Mouse (Mus musculus) layer of hippocampus, postnatal 10 days (tissue): ENCODE measurements around the gene Timm23. TPM values are rescaled to one million over a fixed set of nuclear protein-coding genes. Genes with fewer than 3 reads are reported as not detected.

Experiments
- DNase-seq, 2 experiments: peaks; one replicate each; pipeline ENCODE4 v3.0.0; 2021; ENCODE audit warnings: low spot score in 2 of 2
- total RNA-seq, 2 experiments: library from RNA; stranded (reverse); gene quantifications; 2 replicates each; pipeline ENCODE4 v1.2.3; 2021

The Timm23 gene
- total RNA-seq, 2 experiments from 2014 or later: 90.9 to 109 TPM

DNA sequence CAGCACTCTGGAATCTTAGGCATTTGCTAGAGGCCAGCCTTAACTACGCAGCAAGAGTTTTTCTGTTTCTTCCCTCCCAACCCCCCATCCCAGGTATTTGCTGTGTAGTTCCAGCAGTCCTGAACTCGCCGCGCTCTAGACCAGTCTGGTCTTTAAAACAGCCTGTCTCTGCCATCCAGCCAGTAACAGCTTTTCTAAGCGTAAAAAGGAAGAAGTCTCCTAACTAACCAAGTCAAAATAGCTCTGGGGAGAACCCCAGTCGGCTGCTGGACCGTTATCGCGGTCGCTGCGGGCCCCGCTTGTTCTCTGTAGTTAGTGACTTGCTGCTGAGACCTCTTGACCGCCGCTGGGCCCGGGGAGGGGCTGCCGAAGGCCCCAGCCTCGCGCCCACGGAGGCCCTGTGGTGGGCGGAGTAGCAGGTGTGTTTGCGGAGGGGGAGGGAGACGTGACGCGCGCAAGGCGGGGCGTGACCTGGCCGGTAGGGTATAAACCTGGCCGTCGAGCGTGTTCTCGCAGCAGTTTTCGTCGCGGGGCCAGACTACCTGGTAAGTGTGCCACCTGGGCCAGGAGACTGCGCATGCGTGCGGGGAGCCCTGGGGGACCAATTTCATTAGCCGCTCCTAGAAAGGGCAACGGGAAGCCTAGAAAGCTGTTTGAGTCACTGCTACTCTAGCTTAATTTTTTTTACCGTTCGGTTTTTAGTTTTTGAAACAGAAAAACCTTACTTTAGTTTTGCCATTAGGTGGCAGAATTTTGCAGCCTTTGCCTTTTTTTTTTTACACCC lies 36.2 kb downstream of the Timm23 start:
- DNase-seq: peak; percentile 40 to 54

DNA sequence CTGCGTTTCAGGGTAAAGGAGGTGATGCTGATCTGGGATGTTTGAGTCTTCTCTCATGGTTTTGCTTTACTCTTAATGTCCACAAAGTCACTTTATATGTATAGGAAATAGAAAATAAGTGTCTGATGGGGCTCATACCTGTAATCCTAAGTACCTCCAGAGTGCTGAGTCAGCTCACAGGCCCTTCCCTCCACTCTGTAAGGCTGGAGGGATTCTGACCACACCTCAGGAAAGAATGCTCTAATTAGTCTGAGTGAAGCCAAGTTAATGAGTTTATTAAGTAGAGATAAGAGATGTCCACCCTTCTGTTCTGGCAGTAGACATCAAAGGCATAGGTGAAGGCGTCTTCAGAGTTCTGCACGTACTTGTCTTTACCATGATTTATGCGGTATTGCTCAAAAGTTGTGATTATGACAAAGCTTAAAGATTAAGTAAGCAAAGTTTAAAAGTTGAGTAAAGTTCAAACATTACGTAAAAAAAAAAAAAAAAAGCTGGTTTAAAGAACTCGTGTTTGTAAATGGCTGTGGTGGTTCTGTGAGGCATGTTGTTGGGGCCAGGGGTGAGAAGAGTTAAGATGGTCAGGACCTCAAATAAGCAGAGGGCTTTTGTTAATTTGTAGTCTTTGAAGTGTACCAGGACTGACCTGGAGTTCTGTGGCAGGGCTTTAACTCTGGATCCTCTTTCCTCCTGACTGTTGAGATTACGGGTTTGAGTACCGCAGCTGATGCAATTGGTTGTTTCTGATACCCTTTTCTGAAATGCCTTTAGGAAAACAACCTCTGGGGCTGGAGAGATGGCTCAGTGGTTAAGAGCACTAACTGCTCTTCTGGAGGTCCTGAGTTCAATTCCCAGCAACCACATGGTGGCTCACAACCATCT lies 37.3 kb downstream of the Timm23 start:
- no peak for DNase-seq

DNA sequence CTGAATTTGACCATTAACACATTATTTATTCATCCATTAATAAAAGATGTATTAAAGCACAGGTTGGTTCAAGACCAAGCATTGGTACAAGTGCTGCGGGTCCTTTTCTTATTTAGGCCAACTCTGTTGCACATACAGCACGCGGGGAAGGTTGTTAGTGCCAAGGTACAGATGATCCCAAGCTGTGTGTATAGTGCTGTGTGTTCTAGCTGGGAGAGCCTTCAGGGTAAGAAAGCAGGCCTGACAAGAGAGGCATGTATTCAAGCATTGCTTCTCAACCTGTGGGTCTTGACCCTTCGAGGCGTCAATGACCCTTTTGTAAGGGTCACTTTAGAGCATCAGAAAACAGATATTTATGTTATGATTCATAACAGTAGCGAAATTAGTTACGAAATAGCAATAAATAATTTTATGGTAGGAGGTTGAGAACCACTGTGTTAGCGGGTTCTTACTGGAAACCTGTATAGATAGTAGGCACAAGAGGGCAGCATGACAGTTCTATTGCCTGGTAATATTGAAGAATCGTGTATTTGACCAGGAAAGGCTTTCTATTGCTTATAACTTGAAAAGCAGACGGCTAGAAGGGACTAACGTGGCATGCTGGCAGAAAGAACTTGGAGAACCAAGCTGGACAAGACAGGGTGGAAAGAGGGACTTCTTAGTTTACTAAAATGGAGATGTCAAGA lies 38.4 kb downstream of the Timm23 start:
- DNase-seq: no peak

GRCm38 (mm10) chr14:32162231-32162630 lies 39.5 kb downstream of the Timm23 start:
- no peak for DNase-seq

DNA sequence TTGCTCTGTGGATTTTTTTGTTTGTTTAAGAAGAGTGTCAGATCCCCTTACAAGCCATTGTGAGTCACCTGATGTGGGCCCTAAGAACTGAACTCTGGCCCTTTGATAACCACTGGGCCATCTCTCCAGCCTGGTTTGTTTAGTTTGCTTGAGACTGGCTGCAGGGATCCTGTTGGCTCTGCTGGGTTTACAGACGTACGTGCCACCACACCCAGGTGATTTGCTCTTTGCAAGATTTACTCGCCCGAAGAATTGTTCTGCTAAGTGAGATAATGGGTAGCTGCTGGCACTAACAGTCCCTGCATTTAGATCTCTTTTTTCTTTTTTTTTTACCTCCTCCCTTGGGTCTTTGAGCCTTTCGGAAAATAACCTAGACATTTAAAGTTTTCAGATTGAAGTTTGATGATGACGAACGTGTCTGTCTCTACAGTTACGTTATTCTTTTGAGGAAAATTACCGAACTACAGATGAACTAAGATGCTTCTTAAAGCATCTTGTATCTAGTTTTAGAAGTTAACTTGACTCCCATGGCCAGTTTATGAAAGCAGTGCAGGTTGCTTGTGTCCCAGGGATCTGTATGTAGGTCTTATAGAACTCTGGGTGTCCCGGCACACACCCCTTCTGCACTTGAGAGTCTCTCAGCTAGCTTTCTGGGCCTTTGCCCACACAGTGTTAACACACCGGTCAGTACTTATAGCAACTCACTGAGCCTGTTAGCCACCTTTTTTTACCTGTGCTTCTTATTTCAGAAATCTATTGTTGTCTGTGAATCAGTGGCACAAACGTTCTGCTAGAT lies 40.4 kb downstream of the Timm23 start:
- DNase-seq: no peak

- DNase-seq: no peak
These were observed 41.1 kb downstream of the Timm23 start for GRCm38 (mm10) chr14:32160563-32160962.

- DNase-seq: peak; percentile 99
These were observed 41.9 kb downstream of the Timm23 start, which contains the start of gene Ncoa4 for GRCm38 (mm10) chr14:32159690-32160246. Gene Ncoa4, plus strand, starts transcription at chr14:32159865.

- DNase-seq: no peak
These were observed 42.5 kb downstream of the Timm23 start for GRCm38 (mm10) chr14:32159150-32159670.

DNA sequence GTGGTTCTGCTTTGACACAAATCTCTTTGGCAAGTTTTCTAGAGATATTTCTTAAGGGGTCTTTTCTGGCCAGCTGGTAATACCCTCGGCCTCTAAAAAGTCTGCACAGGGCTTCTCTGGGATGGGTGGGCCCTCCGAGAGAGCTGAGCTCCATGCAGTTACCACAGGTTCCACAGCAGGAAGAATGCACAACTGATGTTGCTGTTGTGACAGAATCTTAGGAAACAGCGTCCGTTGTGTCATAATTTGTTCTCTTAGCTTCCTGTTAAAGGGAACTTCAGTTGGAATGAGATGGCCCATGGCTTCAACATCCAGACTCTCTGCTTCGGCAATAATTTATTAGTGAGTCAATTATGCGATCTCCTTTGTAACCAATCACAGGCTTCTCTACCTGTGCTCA lies 46.9 kb downstream of the Timm23 start:
- DNase-seq: no peak

GRCm38 (mm10) chr14:32153156-32153555 lies 48.5 kb downstream of the Timm23 start:
- DNase-seq: no peak

DNA sequence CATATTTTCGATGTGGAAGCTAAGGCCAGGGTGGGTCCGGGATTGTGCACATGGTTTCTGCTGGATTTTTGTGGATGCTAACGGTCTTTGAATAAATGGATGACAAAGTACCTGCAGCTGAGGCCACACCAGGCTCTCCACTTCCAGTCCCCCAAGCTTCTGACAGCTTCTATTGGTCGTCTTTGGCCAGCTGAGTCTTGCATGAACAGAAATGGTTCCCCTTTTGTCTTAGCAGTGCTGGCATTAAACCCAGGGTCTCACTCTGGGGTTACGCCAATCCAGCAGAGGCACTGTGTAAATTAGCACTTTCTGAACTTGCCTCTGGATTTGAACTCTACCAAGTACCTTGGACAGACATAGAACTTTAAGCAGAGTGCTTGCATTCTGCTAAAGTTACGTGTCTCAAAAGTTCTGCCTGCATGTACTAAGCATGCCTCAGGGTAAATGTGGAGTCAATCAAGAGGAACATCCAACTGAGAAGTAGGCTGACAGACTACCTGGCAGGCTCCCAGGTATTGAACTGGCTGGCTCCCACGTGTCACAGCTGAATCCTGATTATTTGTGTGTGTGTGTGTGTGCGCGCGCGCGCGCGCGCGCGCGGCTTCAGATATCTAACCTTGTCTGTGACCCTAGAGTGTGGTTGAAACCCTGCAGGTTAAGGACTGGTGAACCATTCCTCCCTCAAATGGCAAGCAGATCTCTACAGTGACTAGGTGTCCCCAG lies 49.3 kb downstream of the Timm23 start:
- DNase-seq: no peak

DNA sequence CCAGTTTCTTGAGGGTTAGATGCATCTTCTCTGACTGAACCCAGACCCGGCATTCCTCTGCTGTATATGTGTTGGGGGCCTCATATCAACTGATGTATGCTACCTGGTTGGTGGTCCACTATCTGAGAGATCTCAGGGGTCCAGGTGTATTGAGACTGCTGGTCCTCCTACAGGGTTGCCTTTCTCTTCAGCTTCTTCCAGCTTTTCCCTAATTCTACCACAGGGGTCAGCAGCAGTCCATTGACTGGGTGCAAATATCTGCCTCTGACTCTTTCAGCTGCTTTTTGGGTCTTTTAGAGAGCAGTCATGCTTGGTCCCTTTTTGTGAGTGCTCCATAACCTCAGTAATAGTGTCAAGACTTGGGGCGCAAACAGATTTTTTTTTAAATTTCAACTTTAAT lies 50.8 kb downstream of the Timm23 start:
- DNase-seq: no peak

DNA sequence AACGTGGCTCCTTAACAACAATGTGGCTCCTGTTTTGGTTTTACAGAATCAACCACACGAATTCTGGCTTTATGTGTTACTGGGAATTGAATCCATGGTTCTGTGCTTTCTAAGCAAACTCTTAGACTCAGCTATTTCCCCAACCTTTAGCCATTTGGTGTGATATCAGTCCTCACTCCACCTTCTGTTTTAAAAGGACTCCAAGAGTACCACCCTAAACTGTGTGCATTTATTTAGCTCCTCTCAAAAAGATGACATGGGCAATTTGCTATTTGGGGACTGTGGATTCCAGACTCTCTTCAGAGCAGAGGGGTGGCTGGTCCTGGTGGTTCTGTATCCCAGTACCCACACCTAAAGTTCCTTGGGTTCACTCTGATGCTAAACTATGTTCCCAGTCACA lies 55.1 kb downstream of the Timm23 start:
- no peak for DNase-seq

DNA sequence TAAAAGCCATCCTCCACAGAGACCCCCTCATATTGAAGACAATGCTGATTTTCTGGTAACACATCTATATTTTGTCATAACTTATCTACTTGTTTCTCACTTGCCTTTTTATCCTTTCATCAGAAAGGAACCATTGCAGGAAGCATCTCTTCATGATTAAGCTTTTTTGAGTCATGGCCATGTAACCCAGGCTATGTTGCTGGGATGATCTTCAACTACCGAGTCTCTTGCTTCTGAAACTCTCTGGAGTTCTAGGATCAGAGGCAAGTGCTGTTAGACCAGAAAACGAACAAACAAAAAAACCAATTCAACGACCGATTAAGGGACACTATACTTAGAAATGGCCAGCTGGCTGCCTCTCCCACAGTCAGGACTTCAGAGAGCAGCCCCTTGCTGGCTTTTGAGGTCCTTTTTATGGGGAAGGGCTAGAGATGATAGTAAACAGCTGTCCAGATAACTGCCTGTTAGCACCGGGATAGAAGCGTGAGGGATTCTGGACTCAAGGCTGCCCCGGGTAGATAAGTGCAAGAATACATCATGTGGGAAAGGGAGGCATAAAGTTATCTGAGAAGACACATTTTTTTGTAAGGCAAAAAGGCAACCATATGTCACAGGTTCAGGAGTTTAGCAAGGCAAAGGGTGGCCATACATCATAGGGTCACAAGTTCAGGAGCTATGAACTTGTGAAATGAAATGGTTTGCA lies 55.7 kb downstream of the Timm23 start:
- DNase-seq: no peak

GRCm38 (mm10) chr14:32145401-32145800 lies 56.3 kb downstream of the Timm23 start:
- DNase-seq: no peak

- DNase-seq: no peak
These were observed 57.0 kb downstream of the Timm23 start for GRCm38 (mm10) chr14:32144734-32145133.

DNA sequence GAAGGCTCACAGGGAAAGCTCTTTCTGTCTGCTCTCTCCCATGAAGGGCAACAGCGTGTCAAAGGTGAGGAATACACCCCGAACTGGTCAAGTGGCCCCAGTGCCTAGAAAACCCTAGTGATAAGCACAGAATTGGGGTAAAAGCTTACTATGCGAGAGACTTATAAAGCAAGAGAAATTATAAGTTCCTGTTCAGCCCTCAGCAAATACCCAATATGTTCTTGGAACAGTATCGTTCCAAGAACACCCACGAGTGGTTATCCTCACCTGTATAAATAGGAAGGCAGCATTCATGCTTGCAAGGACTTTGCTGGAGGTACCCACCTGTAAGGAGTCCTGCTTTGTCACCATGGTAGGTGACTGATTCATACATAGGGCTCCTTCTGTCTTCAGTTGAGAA lies 60.0 kb downstream of the Timm23 start, which contains the start of gene Msmb:
Gene Msmb, plus strand, starts transcription at position 301 of the 400 bp plus-strand sequence.
- DNase-seq: no peak

DNA sequence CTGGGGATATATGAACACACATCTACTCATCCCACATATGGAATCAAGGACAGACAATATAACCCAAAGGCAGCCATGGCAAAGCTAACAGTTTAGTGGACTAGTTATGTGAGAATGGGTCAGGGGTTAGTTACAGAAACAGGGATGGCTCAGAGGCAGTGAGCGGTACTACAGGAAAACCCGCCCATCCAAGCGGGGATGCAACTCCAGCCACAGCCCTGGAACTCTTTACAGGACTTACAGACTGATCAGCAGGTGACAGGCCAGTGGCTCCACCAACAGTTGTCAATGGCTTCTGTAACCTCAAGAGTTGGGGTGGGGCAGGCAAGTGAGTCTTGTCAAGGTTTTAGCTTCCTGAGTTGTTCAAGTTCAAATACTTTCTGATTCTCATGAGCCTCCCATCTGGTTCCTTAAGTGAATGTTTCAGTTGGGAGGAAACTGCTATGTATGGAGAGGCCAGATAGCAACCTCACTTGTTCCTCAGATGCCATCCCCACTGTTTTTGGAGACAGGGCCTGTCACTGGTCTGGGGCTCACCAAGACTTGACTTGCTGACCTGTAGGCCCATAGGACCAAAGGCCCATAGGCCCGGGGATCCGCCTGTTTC lies 61.2 kb downstream of the Timm23 start:
- no peak for DNase-seq
